Mouse (Mus musculus) CH12.LX (cell line): ENCODE results near the gene Ddx20. TPM values are rescaled to one million over a fixed set of nuclear protein-coding genes. Genes with fewer than 3 reads are reported as not detected.
A peak's percentile ranks its signal among the peaks of the same experiment; 100 is the strongest.
"Not testable (repeated sequence)": the region's sequence is repeated elsewhere in the genome, so short reads cannot be mapped to it uniquely, and the experiment has no call there.

ENCODE experiments used
- DNase-seq: peaks from one replicate; pipeline ENCODE4 v3.0.0-alpha.2; 2013; ENCODE audit errors: extremely low read depth
- H3K27ac ChIP-seq: 2 replicates; pipeline ENCODE4 v1.5.1; 2012; ENCODE audit warnings: low read depth, mild to moderate bottlenecking, control low read depth, moderate library complexity; ENCODE audit not compliant: insufficient read depth
- H3K27me3 ChIP-seq: replicated peaks from 2 replicates; pipeline ENCODE3; 2012; ENCODE audit warnings: inconsistent platforms
- H3K36me3 ChIP-seq, 2 experiments: replicated peaks in 1 of 2; 2 replicates each; pipeline versions ENCODE3 to v1.6.1; 2012; ENCODE audit warnings: inconsistent platforms in 1 of 2, low read length in 1 of 2, mild to moderate bottlenecking in 1 of 2, mixed read lengths in 1 of 2, moderate library complexity in 1 of 2; ENCODE audit not compliant: control insufficient read depth in 1 of 2, insufficient read depth in 1 of 2
- H3K4me1 ChIP-seq, 2 experiments: 2 replicates each; pipeline ENCODE4 v1.6.1; 2012; ENCODE audit warnings: inconsistent platforms in 1 of 2, moderate library complexity in 1 of 2; ENCODE audit not compliant: insufficient read depth in 2 of 2, control insufficient read depth in 1 of 2
- H3K4me2 ChIP-seq: 2 replicates; pipeline ENCODE4 v1.6.1; 2012; ENCODE audit warnings: low read depth, mild to moderate bottlenecking, control low read depth; ENCODE audit not compliant: poor library complexity, insufficient read depth, severe bottlenecking
- H3K4me3 ChIP-seq, 3 experiments: fragments of 150-350 bp in 1 of 3; sonication (generic) in 1 of 3; replicated peaks in 1 of 3; 2 replicates each; pipeline versions ENCODE3 to v1.5.1; 2011 to 2012; ENCODE audit warnings: low read depth in 2 of 3, low read length in 2 of 3, mild to moderate bottlenecking in 2 of 3, moderate library complexity in 2 of 3, control low read depth in 1 of 3, improper control_type of control experiment in 1 of 3, inconsistent platforms in 1 of 3, mixed read lengths in 1 of 3; ENCODE audit not compliant: poor library complexity in 1 of 3
- H3K79me2 ChIP-seq: replicated peaks from 2 replicates; pipeline ENCODE4 v1.6.1; 2012; ENCODE audit warnings: mild to moderate bottlenecking, moderate library complexity; ENCODE audit not compliant: control insufficient read depth, poor library complexity, insufficient read depth, severe bottlenecking; ENCODE audit errors: extremely low read depth
- H3K9ac ChIP-seq: 2 replicates; pipeline ENCODE4 v1.6.1; 2012; ENCODE audit warnings: low read depth, mild to moderate bottlenecking, control low read depth, moderate library complexity; ENCODE audit not compliant: insufficient read depth
- H3K9me3 ChIP-seq: replicated peaks from 2 replicates; pipeline ENCODE3; 2012; ENCODE audit warnings: low read length, inconsistent platforms, mixed read lengths
- BHLHE40 ChIP-seq: IDR thresholded peaks from 2 replicates; pipeline ENCODE4 v1.6.1; 2011; ENCODE audit warnings: mild to moderate bottlenecking, low read depth, low read length, improper control_type of control experiment
- CHD1 ChIP-seq: IDR thresholded peaks from 2 replicates; pipeline ENCODE4 v1.6.1; 2012; ENCODE audit warnings: low read depth, low read length, improper control_type of control experiment, inconsistent platforms
- CHD2 ChIP-seq: IDR thresholded peaks from 2 replicates; pipeline ENCODE4 v1.6.1; 2011; ENCODE audit warnings: low read length, improper control_type of control experiment
- CTCF ChIP-seq, 2 experiments: IDR thresholded peaks in 1 of 2; conservative IDR thresholded peaks in 1 of 2; 2 replicates each; pipeline ENCODE4 v1.5.1; 2011 to 2012; ENCODE audit warnings: low read depth in 2 of 2, low read length in 2 of 2, improper control_type of control experiment in 1 of 2, inconsistent platforms in 1 of 2, mild to moderate bottlenecking in 1 of 2, moderate library complexity in 1 of 2
- E2F4 ChIP-seq: IDR thresholded peaks from 2 replicates; pipeline ENCODE4 v1.6.1; 2011; ENCODE audit warnings: low read depth, low read length, improper control_type of control experiment; ENCODE audit not compliant: insufficient replicate concordance
- GABPA ChIP-seq: IDR thresholded peaks from 2 replicates; pipeline ENCODE4 v1.6.1; 2012; ENCODE audit warnings: low read depth, low read length, improper control_type of control experiment, inconsistent platforms; ENCODE audit not compliant: insufficient replicate concordance
- HCFC1 ChIP-seq: IDR thresholded peaks from 2 replicates; pipeline ENCODE4 v1.6.1; 2012; ENCODE audit warnings: low read depth, mild to moderate bottlenecking, inconsistent platforms, low read length, improper control_type of control experiment
- JUND ChIP-seq: conservative IDR thresholded peaks from 2 replicates; pipeline ENCODE4 v1.6.1; 2011; ENCODE audit warnings: low read depth, low read length, improper control_type of control experiment
- MAFK ChIP-seq: IDR thresholded peaks from 2 replicates; pipeline ENCODE4 v1.6.1; 2011; ENCODE audit warnings: low read length, improper control_type of control experiment; ENCODE audit not compliant: insufficient replicate concordance
- PAX5 ChIP-seq: IDR thresholded peaks from 2 replicates; pipeline ENCODE4 v1.6.1; 2012; ENCODE audit warnings: low read length, inconsistent platforms, mixed read lengths
- POLR2AphosphoS2 ChIP-seq: IDR thresholded peaks from 2 replicates; pipeline ENCODE4 v1.6.1; 2011; ENCODE audit warnings: low read depth, low read length, improper control_type of control experiment
- SIN3A ChIP-seq: IDR thresholded peaks from 2 replicates; pipeline ENCODE4 v1.6.1; 2012; ENCODE audit warnings: low read length, improper control_type of control experiment, inconsistent platforms
- SMC3 ChIP-seq: IDR thresholded peaks from 2 replicates; pipeline ENCODE4 v1.6.1; 2011; ENCODE audit warnings: low read depth, low read length, improper control_type of control experiment
- UBTF ChIP-seq: IDR thresholded peaks from 2 replicates; pipeline ENCODE4 v1.6.1; 2012; ENCODE audit warnings: low read depth, mild to moderate bottlenecking, inconsistent platforms, low read length, improper control_type of control experiment, moderate library complexity
- USF1 ChIP-seq: IDR thresholded peaks from 2 replicates; pipeline ENCODE4 v1.6.1; 2014; ENCODE audit warnings: low read depth, mild to moderate bottlenecking, inconsistent platforms, low read length, improper control_type of control experiment
- dilution Hi-C: fragments of 300-500 bp; cut with MboI; formaldehyde crosslinking; loops from 2 replicates; pipeline ENCODE4 v1.14.3; 2020; ENCODE audit warnings: low sequenced_read_pairs; ENCODE audit not compliant: extremely low pct_unique_long_range_greater_than_20kb, extremely low pct_ligation_motif_present
- in situ Hi-C: fragments of 300-500 bp; cut with MboI; formaldehyde crosslinking; loops from 3 replicates; pipeline ENCODE4 v1.14.3; 2019; ENCODE audit warnings: low sequenced_read_pairs, low pct_ligation_motif_present, low pct_unique_long_range_greater_than_20kb, mixed read lengths
- polyA plus RNA-seq: library from polyadenylated mRNA; unstranded; fragments of >175 nt; gene quantifications from 2 replicates; pipeline ENCODE4 v1.2.1, GENCODE M21; 2012; ENCODE audit warnings: low read depth; ENCODE audit not compliant: insufficient read length
- total RNA-seq, 2 experiments: library from RNA; depleted of rRNA; stranded (reverse); fragments of 300-350 nt in 1 of 2; fragments of >200 nt in 1 of 2; gene quantifications; 2 replicates each; pipeline ENCODE4 v1.2.3; 2012 to 2014

Gene Ddx20
- total and polyA plus RNA-seq, 3 experiments = 30.8 to 66.5 (median 50.4) TPM

- Histone ChIP-seq H3K4me1 (peaks cover 10 to 20% of the 10 kb centered on the region in 2 experiments; a peak in 3 of 4 replicates), H3K27me3 (peaks cover 13% of the 10 kb centered on the region), H3K79me2 (peaks cover 4% of the 10 kb centered on the region), H3K27ac (no peak overlapping the region), H3K4me2 (no peak overlapping the region), H3K9ac (no peak overlapping the region), H3K9me3 (no peaks in the 10 kb centered on the region), H3K36me3 (no peaks in the 10 kb centered on the region), H3K4me3 (no peak overlapping the region)
- TF ChIP-seq CHD1 (no peak), JUND (no peak), USF1 (no peak), CHD2 (no peak), UBTF (no peak), E2F4 (no peak)
- no peak for DNase-seq
- dilution Hi-C loops (no loop called here), in situ Hi-C loops (no loop called here)
Observed at GRCm38 (mm10) chr3:105703571-105703970, 16.2 kb upstream of the Ddx20 start.

DNA sequence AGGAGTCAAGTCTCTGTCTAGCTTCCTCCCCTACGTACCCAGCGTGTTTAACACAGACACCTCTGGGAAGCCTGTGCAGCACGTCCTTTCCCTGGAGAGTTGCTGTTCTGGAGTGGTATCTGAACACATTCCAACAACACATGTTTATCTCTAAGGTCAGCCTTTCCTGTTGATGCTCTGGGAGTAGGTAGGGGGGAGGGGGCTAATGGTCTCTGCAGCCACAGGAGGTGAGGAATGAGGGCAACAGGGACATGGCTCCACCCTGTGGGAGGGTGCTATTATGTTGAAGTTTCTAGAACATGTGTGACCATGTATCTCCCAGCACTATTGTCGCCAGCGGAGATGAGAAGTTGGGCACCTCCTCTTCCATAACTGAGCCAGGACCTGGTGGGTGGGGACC lies 14.0 kb upstream of the Ddx20 start:
- Histone ChIP-seq H3K4me2 (peak overlapping the region; percentile 62), H3K9ac (no peak overlapping the region), H3K9me3 (no peaks in the 10 kb centered on the region)
- TF ChIP-seq SIN3A = no peak
- TF ChIP-seq HCFC1 = no peak
- no peak for TF ChIP-seq GABPA
- TF ChIP-seq POLR2AphosphoS2 = no peak
- no peak for TF ChIP-seq PAX5
- TF ChIP-seq MAFK = no peak
- TF ChIP-seq, all 38 proteins: peak for 0
- Histone ChIP-seq H3K79me2 (no peaks in the 10 kb centered on the region; the same call in 1 of the 2 replicates), H3K27me3 (peaks cover 24% of the 10 kb centered on the region), H3K4me1 (peaks cover 10 to 20% of the 10 kb centered on the region in 2 experiments; a peak in 3 of 4 replicates), H3K4me3 (no peak overlapping the region), H3K27ac (no peak overlapping the region), H3K36me3 (no peaks in the 10 kb centered on the region)
- in situ Hi-C loops (no loop called here), dilution Hi-C loops (no loop called here)
- DNase-seq = no peak

DNA sequence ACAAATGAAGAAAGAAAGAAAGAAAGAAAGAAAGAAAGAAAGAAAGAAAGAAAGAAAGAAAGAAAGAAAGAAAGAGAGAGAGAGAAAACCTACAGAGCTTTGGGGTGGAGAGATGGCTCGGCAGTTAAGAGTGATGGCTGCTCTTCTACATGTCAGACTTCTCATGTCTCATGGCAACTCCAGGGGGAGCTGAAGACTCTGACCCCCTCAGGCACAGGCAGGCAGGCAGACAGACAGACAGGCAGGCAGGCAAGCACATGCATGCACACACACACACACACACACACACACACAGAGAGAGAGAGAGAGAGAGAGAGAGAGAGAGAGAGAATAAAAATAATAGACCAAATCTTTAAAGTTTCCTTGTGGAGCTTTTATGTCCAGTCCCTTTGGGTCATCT lies 13.4 kb upstream of the Ddx20 start:
- peak; percentile 30; the same call in 1 of the 2 replicates for TF ChIP-seq BHLHE40
- peak; percentile 37 for TF ChIP-seq SMC3
- TF ChIP-seq CTCF (conservative IDR thresholded peaks at IDR 0.05 in 1 of 2, IDR thresholded peaks at IDR 0.05 in 1 of 2; ENCODE audit: low read depth in 2 of 2, low read length in 2 of 2) = peak in 1 of 2 experiments; percentile 48; a peak in 2 of 4 replicates
- H3K9me3 ChIP-seq, H3K27ac ChIP-seq, H3K79me2 ChIP-seq, H3K4me3 ChIP-seq, in situ Hi-C loops, H3K9ac ChIP-seq, dilution Hi-C loops, DNase-seq, H3K36me3 ChIP-seq: not testable (repeated sequence)
- Histone ChIP-seq H3K27me3 (peaks cover 29% of the 10 kb centered on the region), H3K4me1 (peaks cover 6 to 16% of the 10 kb centered on the region in 2 experiments; a peak in 3 of 4 replicates), H3K4me2 (peak overlapping the region; percentile 62)
